11 mouse cellular contexts compared by ENCODE assay signal in the genomic region with DNA sequence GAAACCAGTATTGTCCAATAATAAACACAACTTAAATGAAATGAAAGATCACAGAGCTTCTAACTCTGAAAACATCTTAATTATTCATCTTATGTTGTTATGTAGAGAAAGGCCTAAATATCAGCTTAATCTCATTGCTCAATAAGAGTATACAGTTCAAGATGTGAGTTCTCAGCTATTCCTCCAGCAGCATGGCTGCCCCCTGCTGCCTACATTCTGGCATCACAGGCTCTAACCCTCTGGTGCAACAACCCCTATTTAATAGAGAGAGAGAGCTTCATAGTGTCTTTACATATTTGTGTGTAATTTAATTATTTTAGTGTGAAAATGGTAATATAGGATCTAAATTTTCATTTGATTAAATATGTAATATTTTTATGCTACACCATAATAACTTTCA.
DNase-seq lines count a peak whose midpoint lies in the region; ATAC-seq and TF ChIP-seq lines count a peak whose summit lies in the region.
"Had no signal": no experiment of that assay in that cellular context is flagged by ENCODE, and none has a peak within 500 bp of the region (broad histone marks: within the 10 kb centered on the region; RNA-seq: fewer than 3 reads in every experiment).

No protein-coding gene starts in this region.

- H3K27ac ChIP-seq in layer of hippocampus, adult 2 months = no peak overlapping the region
- no peak overlapping the region for H3K27ac ChIP-seq in ES-Bruce4 (ENCODE audit: insufficient read depth, low read length)
- H3K27ac ChIP-seq: embryonic facial prominence, embryonic 13.5 days; heart, embryonic 15.5 days had no signal

- no peak for DNase-seq in layer of hippocampus, adult 2 months (ENCODE audit: low spot score in 2 of 2)
- DNase-seq in layer of hippocampus, postnatal 25 days (ENCODE audit: extremely low spot score in 1 of 2, low spot score in 1 of 2) = no peak
- DNase-seq in R1 (ENCODE audit: low read depth, low spot score) = peak; percentile 22
- DNase-seq in lung, postnatal 25 days (ENCODE audit: low spot score) = no peak
- DNase-seq in left cerebral cortex, adult 9 months (ENCODE audit: low spot score in 2 of 2) = no peak
- DNase-seq: right cerebral cortex, postnatal 25 days had no signal

- no peak overlapping the region for H3K9ac ChIP-seq in ES-Bruce4 (ENCODE audit: low read depth, poor library complexity, severe bottlenecking)
- H3K9ac ChIP-seq: embryonic facial prominence, embryonic 13.5 days; heart, embryonic 15.5 days had no signal

- peak; percentile 66 for TF ChIP-seq CTCF in layer of hippocampus, adult 2 months (conservative IDR thresholded peaks at IDR 0.05)
- peak; percentile 49 for TF ChIP-seq CTCF in ES-Bruce4 (IDR thresholded peaks at IDR 0.05; ENCODE audit: low read depth, low read length)

- no peak for TF ChIP-seq EP300 in ES-Bruce4 (IDR thresholded peaks at IDR 0.05; ENCODE audit: insufficient read depth, low read depth, low read length)

- no peaks in the 10 kb centered on the region for H3K9me3 ChIP-seq in ES-Bruce4 (replicated peaks; ENCODE audit: control insufficient read depth, insufficient read depth, low read length, poor library complexity, severe bottlenecking)
- H3K9me3 ChIP-seq: embryonic facial prominence, embryonic 13.5 days; heart, embryonic 15.5 days; megakaryocyte, embryonic 14.5 days had no signal

- no peak for TF ChIP-seq POLR2A in ES-Bruce4 (IDR thresholded peaks at IDR 0.05; ENCODE audit: insufficient read depth, low read length)

- no peaks in the 10 kb centered on the region for H3K27me3 ChIP-seq in ES-Bruce4 (ENCODE audit: control insufficient read depth, insufficient read depth, low read length, poor library complexity, severe bottlenecking)
- H3K27me3 ChIP-seq: embryonic facial prominence, embryonic 13.5 days; heart, embryonic 15.5 days; megakaryocyte, embryonic 14.5 days had no signal

- H3K4me1 ChIP-seq in ES-Bruce4 (ENCODE audit: control insufficient read depth, insufficient read depth, low read length) = no peaks in the 10 kb centered on the region
- H3K4me1 ChIP-seq: embryonic facial prominence, embryonic 13.5 days; heart, embryonic 15.5 days; megakaryocyte, embryonic 14.5 days had no signal

- H3K36me3 ChIP-seq in ES-Bruce4 (ENCODE audit: control insufficient read depth, insufficient read depth, low read length, poor library complexity, severe bottlenecking) = no peaks in the 10 kb centered on the region
- H3K36me3 ChIP-seq: embryonic facial prominence, embryonic 13.5 days; heart, embryonic 15.5 days had no signal

- 0 out of 2 replicates have a peak, but pooled peaks have one; percentile 44 for ATAC-seq in granulocyte monocyte progenitor cell, adult 5-6 weeks (replicated peaks; ENCODE audit: poor library complexity, severe bottlenecking)

- H3K4me3 ChIP-seq in layer of hippocampus, adult 2 months = no peak overlapping the region
- H3K4me3 ChIP-seq in ES-Bruce4 (ENCODE audit: low read depth, low read length) = no peak overlapping the region
- H3K4me3 ChIP-seq: embryonic facial prominence, embryonic 13.5 days; heart, embryonic 15.5 days; megakaryocyte, embryonic 14.5 days had no signal
